Mouse (Mus musculus): ENCODE results near the gene Pin1.
A peak's percentile ranks its signal among the peaks of the same experiment; 100 is the strongest.

The Pin1 gene

GRCm38 (mm10) chr9:20705981-20706380, 54.1 kb downstream of the Pin1 start:
- DNase-seq: no peak

- DNase-seq: no peak
These were observed 58.6 kb downstream of the Pin1 start for GRCm38 (mm10) chr9:20710471-20710870.

GRCm38 (mm10) chr9:20712934-20713477, 61.1 kb downstream of the Pin1 start:
- DNase-seq: no peak

GRCm38 (mm10) chr9:20713478-20713987, 61.6 kb downstream of the Pin1 start:
- peak; percentile 40 for DNase-seq

GRCm38 (mm10) chr9:20715332-20715731, 63.4 kb downstream of the Pin1 start:
- no peak for DNase-seq
